Mouse (Mus musculus): ENCODE measurements around the gene Nck2. TPM values are rescaled to one million over a fixed set of nuclear protein-coding genes. Genes with fewer than 3 reads are reported as not detected.

The Nck2 gene
- total and polyA plus RNA-seq, 2 experiments from 2014 or later, result 17.7 to 49.7 TPM

DNA sequence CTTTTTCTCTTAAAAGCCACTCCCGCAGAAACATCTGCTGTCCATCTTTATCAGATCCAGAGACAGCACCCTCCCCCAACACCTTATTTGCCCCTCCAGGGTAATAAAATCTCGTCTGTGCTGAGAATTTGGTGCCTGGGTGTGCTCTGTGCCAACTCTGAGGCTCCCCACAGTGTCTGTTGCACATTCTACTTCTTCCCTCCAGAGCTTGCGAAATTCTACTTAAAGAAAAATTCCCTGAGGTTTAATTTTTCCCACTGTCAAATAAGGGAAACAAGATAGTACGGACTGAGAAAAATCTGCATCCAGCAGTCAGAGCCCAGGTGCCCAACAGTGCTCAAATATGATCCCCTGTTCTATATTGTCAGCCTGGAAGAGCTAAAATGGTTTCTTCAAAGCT, 35.4 kb upstream of the Nck2 start:
- Histone ChIP-seq H3K27ac (ENCODE audit: low read depth) (no peak overlapping the region), H3K4me2 (ENCODE audit: low read depth, low read length) (no peak overlapping the region), H3K9me3 (replicated peaks; ENCODE audit: control insufficient read depth, low read length) (no peaks in the 10 kb centered on the region), H3K9ac (replicated peaks; ENCODE audit: low read depth, low read length) (no peak overlapping the region), H3K4me3 (ENCODE audit: low read depth, low read length) (no peak overlapping the region), H3K4me1 (ENCODE audit: control insufficient read depth, insufficient read depth) (no peaks in the 10 kb centered on the region), H3K36me3 (replicated peaks; ENCODE audit: control insufficient read depth, insufficient read depth, low read length) (no peaks in the 10 kb centered on the region), H3K27me3 (ENCODE audit: control insufficient read depth, insufficient read depth, low read length) (no peaks in the 10 kb centered on the region)
- 67% methylated on average over 4 of the region's 4 CpGs for WGBS
- DNase-seq (ENCODE audit: low spot score) (no peak), ATAC-seq (ENCODE audit: insufficient read depth, low read depth) (no peak)
- no peak for TF ChIP-seq EP300 (IDR thresholded peaks at IDR 0.05; ENCODE audit: low read depth)
- TF ChIP-seq CTCF (IDR thresholded peaks at IDR 0.05; ENCODE audit: low read depth), result no peak

DNA sequence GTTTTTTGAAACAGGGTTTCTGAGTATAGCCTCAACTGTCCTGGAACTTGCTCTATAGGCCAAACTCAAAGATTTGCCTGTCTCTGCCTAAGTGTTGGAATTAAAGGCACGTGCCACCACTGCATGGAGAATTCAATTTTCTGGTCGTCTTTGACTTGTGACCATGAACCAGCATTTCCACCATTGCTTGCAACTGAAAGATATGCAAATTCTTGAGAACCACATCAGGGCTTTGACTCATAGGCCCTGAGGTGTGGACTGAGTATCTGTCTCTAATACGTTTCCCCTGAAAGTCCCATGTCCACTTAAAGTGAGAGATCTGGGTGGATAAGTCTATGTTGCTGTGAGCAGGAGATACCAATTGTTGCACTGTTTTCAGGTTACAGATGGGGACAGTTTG, 31.6 kb upstream of the Nck2 start:
- peak overlapping the region; percentile 15; the same call in 1 of the 2 replicates for H3K27ac ChIP-seq (ENCODE audit: low read depth)
- ATAC-seq (ENCODE audit: insufficient read depth, low read depth) (no peak), DNase-seq (ENCODE audit: low spot score) (no peak)

DNA sequence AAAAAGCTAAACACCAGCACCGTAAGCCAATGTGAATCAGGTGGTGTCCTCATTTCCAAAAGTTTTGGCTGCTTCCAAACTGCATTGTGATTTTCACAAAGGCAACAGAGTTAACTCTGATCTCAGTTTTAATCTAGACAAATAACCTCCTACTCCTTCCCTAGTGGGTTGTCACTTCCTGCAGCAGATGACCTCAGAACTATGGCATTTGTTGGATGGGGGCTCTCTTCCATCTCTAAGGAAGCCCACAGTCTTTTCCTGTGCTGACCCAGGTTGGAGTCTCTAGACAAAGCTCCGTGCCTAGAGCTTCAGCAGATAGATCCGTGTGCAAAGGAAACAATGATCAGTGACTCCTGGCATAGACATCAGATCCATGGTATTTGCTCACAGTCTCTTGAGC, 31.1 kb upstream of the Nck2 start:
- Histone ChIP-seq H3K9ac (replicated peaks; ENCODE audit: low read depth, low read length) (no peak overlapping the region), H3K36me3 (replicated peaks; ENCODE audit: control insufficient read depth, insufficient read depth, low read length) (no peaks in the 10 kb centered on the region), H3K9me3 (replicated peaks; ENCODE audit: control insufficient read depth, low read length) (no peaks in the 10 kb centered on the region), H3K27ac (ENCODE audit: low read depth) (peak overlapping the region; percentile 15; the same call in 1 of the 2 replicates), H3K4me3 (ENCODE audit: low read depth, low read length) (no peak overlapping the region), H3K4me1 (ENCODE audit: control insufficient read depth, insufficient read depth) (no peaks in the 10 kb centered on the region), H3K4me2 (ENCODE audit: low read depth, low read length) (no peak overlapping the region), H3K27me3 (ENCODE audit: control insufficient read depth, insufficient read depth, low read length) (no peaks in the 10 kb centered on the region)
- 45% methylated on average over 3 of the region's 3 CpGs for WGBS
- peak; percentile 67 for ATAC-seq (ENCODE audit: insufficient read depth, low read depth)
- DNase-seq (ENCODE audit: low spot score), result no peak
- TF ChIP-seq CTCF (IDR thresholded peaks at IDR 0.05; ENCODE audit: low read depth) (no peak), EP300 (IDR thresholded peaks at IDR 0.05; ENCODE audit: low read depth) (no peak)

More for the DNA sequence above, 31.6 kb upstream of the Nck2 start:
- H3K4me2 ChIP-seq (ENCODE audit: low read depth, low read length), result no peak overlapping the region
- H3K4me1 ChIP-seq (ENCODE audit: control insufficient read depth, insufficient read depth), result no peaks in the 10 kb centered on the region
- TF ChIP-seq EP300 (IDR thresholded peaks at IDR 0.05; ENCODE audit: low read depth), result no peak
- no peak for TF ChIP-seq CTCF (IDR thresholded peaks at IDR 0.05; ENCODE audit: low read depth)
- H3K4me3 ChIP-seq (ENCODE audit: low read depth, low read length), result no peak overlapping the region
- H3K9me3 ChIP-seq (replicated peaks; ENCODE audit: control insufficient read depth, low read length), result no peaks in the 10 kb centered on the region
- no peak overlapping the region for H3K9ac ChIP-seq (replicated peaks; ENCODE audit: low read depth, low read length)
- no peaks in the 10 kb centered on the region for H3K27me3 ChIP-seq (ENCODE audit: control insufficient read depth, insufficient read depth, low read length)
- WGBS, result 70% methylated on average over 3 of the region's 3 CpGs
- H3K36me3 ChIP-seq (replicated peaks; ENCODE audit: control insufficient read depth, insufficient read depth, low read length), result no peaks in the 10 kb centered on the region

DNA sequence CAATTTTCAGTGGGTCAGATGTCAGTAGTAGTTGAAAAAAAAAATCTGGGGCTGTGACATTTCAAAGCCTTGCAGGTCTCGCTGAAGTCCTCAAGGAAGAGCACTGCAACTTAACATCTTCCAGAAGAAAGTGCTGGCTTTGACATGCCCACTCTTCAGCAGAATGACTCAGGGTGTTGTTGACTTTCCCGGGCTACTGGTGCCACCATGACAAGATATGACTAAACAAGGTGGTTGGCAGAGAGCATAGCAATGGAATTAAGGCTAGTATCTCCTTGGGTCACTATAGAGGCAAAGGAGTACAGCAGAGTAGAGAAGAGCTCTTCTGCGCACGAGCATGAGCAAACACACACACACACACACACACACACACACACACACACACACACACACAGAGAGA, 30.6 kb upstream of the Nck2 start:
- no peak overlapping the region for H3K4me2 ChIP-seq (ENCODE audit: low read depth, low read length)
- 61% methylated on average over 4 of the region's 4 CpGs for WGBS
- no peak overlapping the region for H3K27ac ChIP-seq (ENCODE audit: low read depth)
- no peak overlapping the region for H3K9ac ChIP-seq (replicated peaks; ENCODE audit: low read depth, low read length)
- no peaks in the 10 kb centered on the region for H3K36me3 ChIP-seq (replicated peaks; ENCODE audit: control insufficient read depth, insufficient read depth, low read length)
- DNase-seq (ENCODE audit: low spot score) (no peak), ATAC-seq (ENCODE audit: insufficient read depth, low read depth) (no peak)
- H3K4me3 ChIP-seq (ENCODE audit: low read depth, low read length), result no peak overlapping the region
- no peaks in the 10 kb centered on the region for H3K27me3 ChIP-seq (ENCODE audit: control insufficient read depth, insufficient read depth, low read length)
- TF ChIP-seq CTCF (IDR thresholded peaks at IDR 0.05; ENCODE audit: low read depth) (no peak), EP300 (IDR thresholded peaks at IDR 0.05; ENCODE audit: low read depth) (no peak)
- no peaks in the 10 kb centered on the region for H3K4me1 ChIP-seq (ENCODE audit: control insufficient read depth, insufficient read depth)
- H3K9me3 ChIP-seq (replicated peaks; ENCODE audit: control insufficient read depth, low read length), result no peaks in the 10 kb centered on the region

DNA sequence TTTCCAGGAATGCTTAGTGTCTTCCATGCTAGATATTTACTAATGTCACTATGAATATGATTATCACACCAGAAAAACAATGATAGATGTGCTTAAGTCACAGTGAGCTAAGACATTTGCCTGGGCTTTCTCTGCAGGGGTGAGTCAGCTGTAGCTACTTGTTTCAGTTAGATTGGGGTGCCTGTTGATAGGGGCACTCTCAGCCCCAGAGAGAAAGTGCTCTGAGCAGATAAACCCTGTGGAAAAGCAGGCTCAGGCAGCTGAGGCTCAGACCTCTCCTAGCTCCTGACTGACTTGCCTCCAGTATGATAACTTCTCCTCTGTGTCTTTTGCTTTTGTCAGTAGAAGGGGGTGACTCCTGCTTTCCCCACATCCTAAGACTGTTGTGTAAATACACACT, 30.2 kb upstream of the Nck2 start:
- H3K27me3 ChIP-seq (ENCODE audit: control insufficient read depth, insufficient read depth, low read length), result no peaks in the 10 kb centered on the region
- ATAC-seq (ENCODE audit: insufficient read depth, low read depth), result no peak
- no peak overlapping the region for H3K9ac ChIP-seq (replicated peaks; ENCODE audit: low read depth, low read length)
- no peaks in the 10 kb centered on the region for H3K9me3 ChIP-seq (replicated peaks; ENCODE audit: control insufficient read depth, low read length)
- DNase-seq (ENCODE audit: low spot score), result no peak
- no peaks in the 10 kb centered on the region for H3K4me1 ChIP-seq (ENCODE audit: control insufficient read depth, insufficient read depth)
- TF ChIP-seq CTCF (IDR thresholded peaks at IDR 0.05; ENCODE audit: low read depth) (no peak), EP300 (IDR thresholded peaks at IDR 0.05; ENCODE audit: low read depth) (no peak)
- no peak overlapping the region for H3K4me3 ChIP-seq (ENCODE audit: low read depth, low read length)
- no peak overlapping the region for H3K4me2 ChIP-seq (ENCODE audit: low read depth, low read length)
- H3K27ac ChIP-seq (ENCODE audit: low read depth), result no peak overlapping the region
- H3K36me3 ChIP-seq (replicated peaks; ENCODE audit: control insufficient read depth, insufficient read depth, low read length), result no peaks in the 10 kb centered on the region

DNA sequence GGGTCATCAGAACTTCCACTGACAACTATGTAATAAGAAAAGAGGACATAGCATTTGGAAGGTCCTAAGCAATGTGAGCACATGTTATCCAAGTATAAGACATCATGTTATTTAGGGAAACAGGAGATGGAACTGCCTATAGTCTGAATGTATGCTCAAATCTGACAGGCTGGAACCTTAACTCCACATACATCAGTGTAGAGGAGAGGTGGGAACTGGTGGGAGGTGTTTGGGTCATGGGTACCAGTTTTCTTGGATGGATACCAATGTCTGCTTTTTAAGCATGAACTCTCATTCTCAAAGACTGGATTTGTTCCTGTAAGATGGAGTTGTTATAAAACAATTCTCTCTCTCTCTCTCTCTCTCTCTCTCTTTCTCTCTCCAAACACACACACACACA, 29.4 kb upstream of the Nck2 start:
- ATAC-seq (ENCODE audit: insufficient read depth, low read depth) (no peak), DNase-seq (ENCODE audit: low spot score) (no peak)
- Histone ChIP-seq H3K27me3 (ENCODE audit: control insufficient read depth, insufficient read depth, low read length) (no peaks in the 10 kb centered on the region), H3K9ac (replicated peaks; ENCODE audit: low read depth, low read length) (no peak overlapping the region), H3K4me1 (ENCODE audit: control insufficient read depth, insufficient read depth) (no peaks in the 10 kb centered on the region), H3K9me3 (replicated peaks; ENCODE audit: control insufficient read depth, low read length) (no peaks in the 10 kb centered on the region), H3K36me3 (replicated peaks; ENCODE audit: control insufficient read depth, insufficient read depth, low read length) (no peaks in the 10 kb centered on the region), H3K4me2 (ENCODE audit: low read depth, low read length) (no peak overlapping the region), H3K27ac (ENCODE audit: low read depth) (no peak overlapping the region), H3K4me3 (ENCODE audit: low read depth, low read length) (no peak overlapping the region)
- TF ChIP-seq EP300 (IDR thresholded peaks at IDR 0.05; ENCODE audit: low read depth), result no peak
- no peak for TF ChIP-seq CTCF (IDR thresholded peaks at IDR 0.05; ENCODE audit: low read depth)
